Mouse (Mus musculus) forebrain, postnatal 0 days (tissue): Measurements from ENCODE around the gene Rbsn. TPM values are rescaled to one million over a fixed set of nuclear protein-coding genes. Genes with fewer than 3 reads are reported as not detected.
A peak's percentile ranks its signal among the peaks of the same experiment; 100 is the strongest.

ENCODE experiments used
- ATAC-seq: fragments of 200-750 bp; cut with Nextera tagmentation; 2 replicates; pipeline ENCODE4 v1.8.0; 2017; ENCODE audit warnings: mild to moderate bottlenecking, moderate library complexity
- DNase-seq: peaks from one replicate; pipeline ENCODE4 v3.0.0-alpha.2; 2015
- H3K27ac ChIP-seq: fragments of 300-500 bp; sonication (generic); 2 replicates; pipeline ENCODE4 v1.5.1; 2014; ENCODE audit warnings: low read depth, mild to moderate bottlenecking, antibody characterized with exemption, low read length, moderate library complexity, mixed read lengths
- H3K27me3 ChIP-seq: fragments of 300-500 bp; sonication (generic); 2 replicates; pipeline ENCODE4 v1.6.1; 2014; ENCODE audit warnings: mild to moderate bottlenecking, low read length, mixed read lengths; ENCODE audit not compliant: insufficient read depth
- H3K36me3 ChIP-seq: fragments of 300-500 bp; sonication (generic); 2 replicates; pipeline ENCODE4 v1.6.1; 2014; ENCODE audit warnings: mild to moderate bottlenecking, moderate library complexity; ENCODE audit not compliant: insufficient read depth
- H3K4me1 ChIP-seq: fragments of 300-500 bp; sonication (generic); 2 replicates; pipeline ENCODE4 v1.6.1; 2014; ENCODE audit warnings: antibody characterized with exemption; ENCODE audit not compliant: insufficient read depth
- H3K4me2 ChIP-seq: fragments of 300-500 bp; sonication (generic); 2 replicates; pipeline ENCODE4 v1.6.1; 2014; ENCODE audit warnings: low read depth, mild to moderate bottlenecking, moderate library complexity
- H3K4me3 ChIP-seq: fragments of 300-500 bp; sonication (generic); 2 replicates; pipeline ENCODE4 v1.5.1; 2014; ENCODE audit warnings: low read depth, low read length, mixed read lengths
- H3K9ac ChIP-seq: fragments of 300-500 bp; sonication (generic); 2 replicates; pipeline ENCODE4 v1.6.1; 2014; ENCODE audit warnings: mild to moderate bottlenecking
- H3K9me3 ChIP-seq: fragments of 300-500 bp; sonication (generic); 2 replicates; pipeline ENCODE4 v1.6.1; 2016; ENCODE audit warnings: low read length
- CTCF ChIP-seq: sonication (generic); IDR thresholded peaks from 2 replicates; pipeline ENCODE4 v1.5.1; 2016; ENCODE audit warnings: antibody characterized with exemption, control low read depth, low read depth
- WGBS: fragments of 180-500 bp; shearing (Covaris S2); extraction: QIAGEN DNeasy Blood & Tissue Kit; methylation state at CpG from one replicate; pipeline ENCODE4 v1.1.7; 2014; 5-methylcytosine and 5-hydroxymethylcytosine counted together
- polyA plus RNA-seq: library from polyadenylated mRNA; unstranded; fragments of >200 nt; fragmentation: Nextera tagmentation; extraction: Ambion mirVana; gene quantifications from 2 replicates; pipeline ENCODE4 v1.2.1, GENCODE M21; 2015
- total RNA-seq: library from RNA; depleted of rRNA; stranded (reverse); fragments of >200 nt; gene quantifications from 2 replicates; pipeline ENCODE4 v1.2.3, GENCODE M21; 2014; rRNA removed

Rbsn gene
- total and polyA plus RNA-seq, 2 experiments from 2014 or later = 30.7 to 45.2 TPM

GRCm38 (mm10) chr6:92183621-92184131 lies 31.0 kb downstream of the Rbsn start, which contains the start of gene Mrps25:
Gene Mrps25 (minus strand): TSS chr6:92184033.
- H3K36me3 ChIP-seq = peaks cover 24% of the 10 kb centered on the region
- TF ChIP-seq CTCF = no peak
- H3K9me3 ChIP-seq = no peaks in the 10 kb centered on the region
- H3K27ac ChIP-seq = peak within 1 kb of the TSS; percentile 77
- ATAC-seq = peak; percentile 97
- H3K9ac ChIP-seq = peak within 1 kb of the TSS; percentile 70
- H3K4me2 ChIP-seq = peak within 1 kb of the TSS; percentile 61
- under 1% methylated on average over 42 of the region's 42 CpGs for WGBS
- no peaks in the 10 kb centered on the region for H3K27me3 ChIP-seq
- peak; percentile 87 for DNase-seq
- peak within 1 kb of the TSS; percentile 87 for H3K4me3 ChIP-seq
- peaks cover 6% of the 10 kb centered on the region; the same call in 1 of the 2 replicates for H3K4me1 ChIP-seq

DNA sequence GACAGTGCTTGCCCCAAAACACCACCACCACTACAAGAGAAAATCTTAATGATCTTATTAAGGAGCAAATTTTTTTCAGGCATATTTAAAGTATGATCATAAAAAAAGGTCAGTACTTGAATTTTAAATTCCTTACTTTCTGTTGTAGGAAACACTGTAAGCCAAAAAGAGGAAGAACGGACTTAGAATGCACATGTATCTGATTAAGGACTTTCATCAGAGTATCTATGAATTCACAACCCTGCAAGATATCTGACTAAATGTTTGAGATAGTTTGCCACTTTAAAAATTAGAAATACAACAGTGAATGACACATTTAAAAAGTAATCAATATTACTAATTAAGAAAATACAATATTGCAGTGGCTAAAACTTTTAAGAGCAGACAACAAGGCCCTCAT lies 38.3 kb downstream of the Rbsn start:
- Histone ChIP-seq H3K9ac (no peak overlapping the region), H3K27ac (no peak overlapping the region), H3K4me3 (no peak overlapping the region), H3K4me1 (no peaks in the 10 kb centered on the region), H3K4me2 (no peak overlapping the region), H3K9me3 (no peaks in the 10 kb centered on the region), H3K36me3 (peaks cover 52% of the 10 kb centered on the region), H3K27me3 (no peaks in the 10 kb centered on the region)
- WGBS = 96% methylated on average over 1 of the region's 1 CpGs
- ATAC-seq (no peak), DNase-seq (no peak)
- no peak for TF ChIP-seq CTCF

- no peaks in the 10 kb centered on the region for H3K27me3 ChIP-seq
- H3K27ac ChIP-seq = no peak overlapping the region
- no peak for TF ChIP-seq CTCF
- 89% methylated on average over 1 of the region's 1 CpGs for WGBS
- no peak overlapping the region for H3K9ac ChIP-seq
- no peak overlapping the region for H3K4me2 ChIP-seq
- H3K4me3 ChIP-seq = no peak overlapping the region
- peaks cover 86% of the 10 kb centered on the region for H3K36me3 ChIP-seq
- DNase-seq (no peak), ATAC-seq (no peak)
- H3K9me3 ChIP-seq = no peaks in the 10 kb centered on the region
- H3K4me1 ChIP-seq = no peaks in the 10 kb centered on the region
Measured at GRCm38 (mm10) chr6:92162724-92163123, 52.0 kb downstream of the Rbsn start.

DNA sequence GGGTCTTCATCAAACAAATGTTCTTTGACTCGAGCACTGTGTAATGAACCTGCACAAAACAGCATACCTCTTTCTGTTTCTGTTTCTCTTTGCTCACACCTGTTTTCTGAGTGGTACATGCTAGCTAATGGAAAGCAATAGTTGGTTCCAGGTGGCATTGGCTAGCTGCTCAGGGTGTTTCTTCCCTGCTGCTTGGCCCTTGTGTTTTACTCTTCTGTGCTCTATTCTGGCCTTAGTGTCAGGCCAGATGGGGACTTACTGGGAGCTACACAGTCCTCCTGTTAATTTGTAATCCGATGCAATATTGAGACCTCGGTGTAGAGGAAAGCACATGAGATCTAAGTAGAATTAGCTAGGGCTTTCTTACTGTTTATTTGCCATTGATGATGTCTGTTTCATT lies 55.9 kb downstream of the Rbsn start:
- H3K9me3 ChIP-seq = no peaks in the 10 kb centered on the region
- no peak for TF ChIP-seq CTCF
- no peak overlapping the region for H3K4me2 ChIP-seq
- no peaks in the 10 kb centered on the region for H3K27me3 ChIP-seq
- H3K36me3 ChIP-seq = peaks cover 83% of the 10 kb centered on the region
- WGBS = 91% methylated on average over 3 of the region's 3 CpGs
- H3K27ac ChIP-seq = no peak overlapping the region
- H3K4me1 ChIP-seq = no peaks in the 10 kb centered on the region
- ATAC-seq (no peak), DNase-seq (no peak)
- H3K9ac ChIP-seq = no peak overlapping the region
- no peak overlapping the region for H3K4me3 ChIP-seq

- H3K36me3 ChIP-seq = peaks cover 56% of the 10 kb centered on the region
- H3K27ac ChIP-seq = no peak overlapping the region
- no peak for TF ChIP-seq CTCF
- no peaks in the 10 kb centered on the region for H3K4me1 ChIP-seq
- WGBS = 83% methylated on average over 1 of the region's 1 CpGs
- ATAC-seq (no peak), DNase-seq (no peak)
- H3K4me2 ChIP-seq = no peak overlapping the region
- H3K27me3 ChIP-seq = no peaks in the 10 kb centered on the region
- no peak overlapping the region for H3K4me3 ChIP-seq
- no peak overlapping the region for H3K9ac ChIP-seq
- no peaks in the 10 kb centered on the region for H3K9me3 ChIP-seq
Measured at GRCm38 (mm10) chr6:92153774-92154173, 61.0 kb downstream of the Rbsn start.

DNA sequence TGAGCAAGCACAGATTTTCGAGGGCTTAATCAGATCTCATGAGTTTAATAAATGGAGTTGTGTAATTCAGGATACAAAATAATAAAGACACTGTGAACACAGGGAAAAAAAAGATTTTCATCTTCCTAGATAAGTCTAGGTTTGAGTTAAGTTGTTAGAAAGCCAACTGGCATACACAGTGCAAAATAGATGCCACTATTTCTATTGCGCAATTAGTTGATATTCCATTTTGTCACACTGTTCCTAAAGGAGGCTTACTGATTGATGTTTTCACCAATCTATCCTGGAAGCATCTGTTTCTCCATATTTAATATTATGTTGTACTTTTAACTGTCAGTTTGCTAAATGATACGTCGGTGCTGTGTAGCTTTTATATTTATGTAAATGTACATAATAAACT lies 68.8 kb downstream of the Rbsn start:
- H3K4me3 ChIP-seq = no peak overlapping the region
- 77% methylated on average over 4 of the region's 4 CpGs for WGBS
- H3K4me1 ChIP-seq = no peaks in the 10 kb centered on the region
- no peaks in the 10 kb centered on the region for H3K27me3 ChIP-seq
- peaks cover 13% of the 10 kb centered on the region for H3K36me3 ChIP-seq
- H3K9me3 ChIP-seq = no peaks in the 10 kb centered on the region
- DNase-seq (no peak), ATAC-seq (no peak)
- no peak overlapping the region for H3K4me2 ChIP-seq
- H3K27ac ChIP-seq = no peak overlapping the region
- no peak overlapping the region for H3K9ac ChIP-seq
- TF ChIP-seq CTCF = no peak

Other genes starting within 250 kb of the Rbsn start
- gene Fgd5, start 236.0 kb downstream of the Rbsn start, total RNA-seq = 9.3 and 13.0 TPM in 2 replicates
- 4.0 and 6.7 TPM in 2 replicates for gene Fgd5, start 236.0 kb downstream of the Rbsn start, polyA plus RNA-seq
- gene Nr2c2, start 123.5 kb downstream of the Rbsn start, total RNA-seq = 62.6 and 78.9 TPM in 2 replicates
- gene Nr2c2, start 123.5 kb downstream of the Rbsn start, polyA plus RNA-seq = 23.9 and 32.6 TPM in 2 replicates
- gene Mrps25, start 30.9 kb downstream of the Rbsn start, total RNA-seq = 20.8 and 27.8 TPM in 2 replicates
- 53.5 and 55.7 TPM in 2 replicates for gene Mrps25, start 30.9 kb downstream of the Rbsn start, polyA plus RNA-seq
- gene Trh, start 29.7 kb upstream of the Rbsn start, total RNA-seq = 14.2 and 22.0 TPM in 2 replicates
- gene Trh, start 29.7 kb upstream of the Rbsn start, polyA plus RNA-seq = 10.3 and 13.0 TPM in 2 replicates